Mouse (Mus musculus): Measurements from ENCODE around the gene Pld1. TPM values are rescaled to one million over a fixed set of nuclear protein-coding genes. Genes with fewer than 3 reads are reported as not detected.

Gene Pld1
- total RNA-seq (2023): 0.38 TPM

DNA sequence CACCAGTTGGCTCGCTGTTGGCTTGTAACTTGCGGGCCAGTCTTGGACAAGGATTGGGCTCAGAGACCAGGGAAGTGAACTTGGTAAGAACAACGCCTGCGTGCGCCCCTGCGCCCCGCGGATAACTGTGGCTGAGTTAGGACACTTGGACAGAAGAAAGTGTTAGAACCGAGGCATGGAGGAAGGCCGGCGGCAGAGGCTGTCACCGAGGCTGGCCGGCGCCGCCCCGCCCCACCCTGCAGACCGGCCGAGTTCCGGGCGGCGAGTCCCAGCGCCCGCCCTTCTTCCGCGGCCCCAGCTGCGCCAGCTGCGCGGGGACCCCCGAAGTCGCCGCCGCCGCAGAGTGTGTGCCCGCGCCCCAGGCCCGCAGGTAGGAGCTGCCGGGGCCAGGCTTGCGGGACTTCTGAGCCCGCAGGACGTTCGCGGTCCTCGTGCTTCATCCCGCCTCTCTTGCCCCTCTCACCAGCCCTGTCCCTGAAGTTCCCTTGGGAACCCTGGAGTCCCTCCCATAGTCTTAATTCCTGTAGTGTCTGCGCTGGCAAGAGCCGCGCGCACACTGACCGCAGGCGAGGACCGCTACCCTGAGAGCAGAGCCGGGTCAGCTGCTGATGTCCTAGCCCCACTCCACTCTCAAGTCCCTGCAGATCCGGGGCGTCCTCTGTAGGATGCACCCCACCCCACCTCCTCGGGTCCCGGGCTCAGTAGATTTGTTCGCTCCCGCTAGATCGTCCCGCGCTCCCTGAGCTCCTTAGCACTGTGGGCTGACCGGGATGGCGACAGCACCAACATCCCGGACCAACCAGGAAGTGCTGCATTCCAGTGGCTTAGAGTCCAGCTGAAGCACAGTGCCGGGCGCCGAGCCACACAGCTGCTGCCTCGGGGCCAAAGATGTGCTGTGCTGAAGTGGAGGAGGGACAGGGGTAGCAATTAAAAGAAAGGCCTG lies at the start of gene Pld1:
TSS of gene Pld1 (plus strand) at position 315 of the 943 bp plus-strand sequence.

DNA sequence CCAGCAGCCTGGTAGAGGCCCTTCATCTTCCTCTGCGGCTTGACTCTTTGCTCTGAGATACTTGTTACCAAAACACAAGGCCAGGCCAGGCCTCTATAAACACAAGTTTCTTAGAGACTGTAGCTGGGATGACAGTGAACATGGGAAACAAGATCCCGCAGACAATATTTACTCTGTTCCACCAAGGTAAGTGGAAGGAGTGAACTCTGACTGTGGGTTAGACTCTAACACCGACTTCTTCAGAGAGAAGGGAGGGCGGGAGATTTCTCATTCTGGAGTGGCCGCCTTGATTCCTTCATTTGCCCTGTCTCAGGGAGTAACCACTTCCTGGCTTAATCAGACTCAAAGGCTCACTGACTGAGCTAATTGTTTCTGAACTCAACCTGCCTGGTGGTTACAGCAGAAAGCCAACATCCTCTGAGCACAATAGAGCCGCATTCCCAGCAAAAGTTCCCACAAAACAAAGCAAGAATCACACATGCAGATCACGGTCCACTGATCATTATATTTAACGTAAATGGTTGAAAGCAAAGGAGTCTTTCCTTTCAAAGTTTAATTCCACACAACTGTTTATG lies 42.1 kb upstream of the Pld1 start, which contains the start of gene Tmem212:
TSS of gene Tmem212 (minus strand) at position 51 of the 575 bp plus-strand sequence.

Other genes with a start within 250 kb of the Pld1 start
- 3.1 TPM for gene Fndc3b, start 227.4 kb upstream of the Pld1 start, total RNA-seq (2023)
- not detected for gene Tmem212, start 42.3 kb upstream of the Pld1 start, total RNA-seq (2023)

Data from CD4-positive naive resting alpha-beta T cell, adult 76 days (primary cell).